Comparison of ENCODE assay signal across 10 mouse cellular contexts in the genomic region with DNA sequence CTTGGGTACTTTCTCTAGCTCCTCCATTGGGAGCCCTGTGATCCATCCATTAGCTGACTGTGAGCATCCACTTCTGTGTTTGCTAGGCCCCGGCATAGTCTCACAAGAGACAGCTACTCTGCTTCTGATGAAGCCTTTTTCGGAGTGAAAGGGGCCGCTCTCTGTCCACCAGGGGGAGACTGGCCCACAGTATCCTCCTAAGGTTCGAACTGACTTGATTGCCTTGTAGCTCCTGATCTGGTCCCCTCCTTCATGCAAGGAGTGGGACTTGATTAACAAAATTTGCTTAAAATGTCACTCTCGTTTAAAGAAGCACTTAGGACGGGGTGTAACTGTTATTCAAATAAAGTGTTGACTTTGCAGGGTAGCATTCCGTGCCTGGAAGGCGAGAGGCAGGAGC.
DNase-seq lines count a peak whose midpoint lies in the region; ATAC-seq and TF ChIP-seq lines count a peak whose summit lies in the region.
"Had no signal": no experiment of that assay in that cellular context is flagged by ENCODE, and none has a peak within 500 bp of the region (broad histone marks: within the 10 kb centered on the region; RNA-seq: fewer than 3 reads in every experiment).

No protein-coding gene starts in this region.

- in situ Hi-C loops in ES-E14 (cut with MboI; ENCODE audit: low sequenced_read_pairs in 2 of 2, unreplicated experiment in 2 of 2), result no loop called here

- H3K9ac ChIP-seq in forebrain, embryonic 14.5 days (ENCODE audit: low read length), result no peak overlapping the region
- H3K9ac ChIP-seq in forebrain, embryonic 15.5 days (replicated peaks), result no peak overlapping the region
- no peak overlapping the region for H3K9ac ChIP-seq in limb, embryonic 11.5 days (ENCODE audit: low read length)
- no peak overlapping the region for H3K9ac ChIP-seq in ES-E14 (ENCODE audit: insufficient read depth, low read depth, low read length, poor library complexity, severe bottlenecking)
- H3K9ac ChIP-seq in lung, postnatal 0 days (replicated peaks; ENCODE audit: low read depth), result no peak overlapping the region
- H3K9ac ChIP-seq: forebrain, embryonic 12.5 days had no signal

- H3K36me3 ChIP-seq in forebrain, embryonic 14.5 days (ENCODE audit: control insufficient read depth, insufficient read depth, low read length), result no peaks in the 10 kb centered on the region
- no peaks in the 10 kb centered on the region for H3K36me3 ChIP-seq in forebrain, embryonic 15.5 days
- H3K36me3 ChIP-seq in limb, embryonic 11.5 days (ENCODE audit: control insufficient read depth, insufficient read depth, low read length), result no peaks in the 10 kb centered on the region
- H3K36me3 ChIP-seq in limb, embryonic 10.5 days, result no peaks in the 10 kb centered on the region
- H3K36me3 ChIP-seq in ES-E14 (ENCODE audit: control insufficient read depth, insufficient read depth, low read length, poor library complexity, severe bottlenecking), result no peaks in the 10 kb centered on the region
- no peaks in the 10 kb centered on the region for H3K36me3 ChIP-seq in lung, postnatal 0 days (ENCODE audit: insufficient read depth, low read length)
- H3K36me3 ChIP-seq: forebrain, embryonic 12.5 days had no signal

- TF ChIP-seq EP300 in lung, postnatal 0 days (IDR thresholded peaks at IDR 0.05), result no peak

- peak; percentile 61 for TF ChIP-seq CTCF in lung, postnatal 0 days (IDR thresholded peaks at IDR 0.05)

- no peaks in the 10 kb centered on the region for H3K9me3 ChIP-seq in forebrain, embryonic 14.5 days (replicated peaks; ENCODE audit: control insufficient read depth, low read length)
- H3K9me3 ChIP-seq in forebrain, embryonic 15.5 days, result no peaks in the 10 kb centered on the region
- H3K9me3 ChIP-seq in limb, embryonic 11.5 days (ENCODE audit: control insufficient read depth, low read length), result no peaks in the 10 kb centered on the region
- H3K9me3 ChIP-seq in limb, embryonic 10.5 days (replicated peaks), result no peaks in the 10 kb centered on the region
- H3K9me3 ChIP-seq in ES-E14 (ENCODE audit: control insufficient read depth, insufficient read depth, low read depth, low read length), result no peaks in the 10 kb centered on the region
- no peaks in the 10 kb centered on the region for H3K9me3 ChIP-seq in lung, postnatal 0 days (ENCODE audit: low read length)
- H3K9me3 ChIP-seq: forebrain, embryonic 12.5 days had no signal

- no peak overlapping the region for H3K27ac ChIP-seq in forebrain, embryonic 14.5 days (ENCODE audit: low read depth, low read length)
- no peak overlapping the region for H3K27ac ChIP-seq in forebrain, embryonic 15.5 days (replicated peaks)
- no peak overlapping the region for H3K27ac ChIP-seq in limb, embryonic 11.5 days (replicated peaks; ENCODE audit: low read depth, low read length)
- H3K27ac ChIP-seq in limb, embryonic 10.5 days, result no peak overlapping the region
- no peak overlapping the region for H3K27ac ChIP-seq in ES-E14 (ENCODE audit: insufficient read depth, low read depth, low read length, poor library complexity, severe bottlenecking)
- no peak overlapping the region for H3K27ac ChIP-seq in lung, postnatal 0 days (ENCODE audit: low read length)
- H3K27ac ChIP-seq: forebrain, embryonic 12.5 days had no signal

- ATAC-seq in forebrain, embryonic 14.5 days, result no peak
- no peak for ATAC-seq in forebrain, embryonic 15.5 days (replicated peaks)
- ATAC-seq in limb, embryonic 11.5 days (ENCODE audit: insufficient number of reproducible peaks, low FRiP score, low TSS enrichment, low read depth), result no peak
- ATAC-seq in lung, postnatal 0 days, result peak; percentile 30; the same call in 1 of the 2 replicates
- no peak for ATAC-seq in activated CD4-positive, CD25-positive, alpha-beta regulatory T cell, adult 4 months
- ATAC-seq in granulocyte monocyte progenitor cell, adult 5-6 weeks (replicated peaks; ENCODE audit: poor library complexity, severe bottlenecking), result no peak

- no peaks in the 10 kb centered on the region for H3K4me1 ChIP-seq in forebrain, embryonic 14.5 days (ENCODE audit: control insufficient read depth, insufficient read depth, low read length)
- no peaks in the 10 kb centered on the region for H3K4me1 ChIP-seq in forebrain, embryonic 15.5 days
- H3K4me1 ChIP-seq in limb, embryonic 11.5 days (ENCODE audit: control insufficient read depth, insufficient read depth, low read length), result no peaks in the 10 kb centered on the region
- H3K4me1 ChIP-seq in limb, embryonic 10.5 days, result peaks cover 6% of the 10 kb centered on the region
- no peaks in the 10 kb centered on the region for H3K4me1 ChIP-seq in ES-E14 (ENCODE audit: control insufficient read depth in 2 of 2, insufficient read depth in 2 of 2, low read length in 2 of 2, poor library complexity in 1 of 2)
- H3K4me1 ChIP-seq in lung, postnatal 0 days (ENCODE audit: insufficient read depth, low read depth, low read length), result no peaks in the 10 kb centered on the region

- DNase-seq in forebrain, embryonic 14.5 days (ENCODE audit: low spot score), result peak; percentile 31
- DNase-seq in limb, embryonic 11.5 days (ENCODE audit: low spot score), result peak; percentile 29
- no peak for DNase-seq in limb, embryonic 10.5 days (ENCODE audit: low spot score)
- DNase-seq in ES-E14 (ENCODE audit: low read depth, low spot score), result peak; percentile 15
- peak; percentile 32 for DNase-seq in lung, postnatal 0 days (ENCODE audit: low spot score)
- DNase-seq: heart, postnatal 10 days had no signal

- 51% methylated on average over 8 of the region's 8 CpGs for WGBS in forebrain, embryonic 14.5 days
- 44% methylated on average over 8 of the region's 8 CpGs for WGBS in forebrain, embryonic 15.5 days
- WGBS in limb, embryonic 11.5 days, result 34% methylated on average over 8 of the region's 8 CpGs
- WGBS in limb, embryonic 10.5 days, result 40% methylated on average over 8 of the region's 8 CpGs
- 33% methylated on average over 8 of the region's 8 CpGs for WGBS in lung, postnatal 0 days

- H3K4me3 ChIP-seq in forebrain, embryonic 14.5 days (ENCODE audit: low read depth, low read length), result no peak overlapping the region
- no peak overlapping the region for H3K4me3 ChIP-seq in forebrain, embryonic 15.5 days
- H3K4me3 ChIP-seq in limb, embryonic 11.5 days (ENCODE audit: low read depth, low read length), result no peak overlapping the region
- no peak overlapping the region for H3K4me3 ChIP-seq in limb, embryonic 10.5 days
- no peak overlapping the region for H3K4me3 ChIP-seq in ES-E14 (ENCODE audit: insufficient read depth in 1 of 2, low read depth in 1 of 2, low read length in 2 of 2, poor library complexity in 1 of 2, severe bottlenecking in 1 of 2)
- no peak overlapping the region for H3K4me3 ChIP-seq in lung, postnatal 0 days (ENCODE audit: low read depth, low read length)
- H3K4me3 ChIP-seq: forebrain, embryonic 12.5 days had no signal

- H3K27me3 ChIP-seq in forebrain, embryonic 14.5 days (replicated peaks; ENCODE audit: control insufficient read depth, insufficient read depth, low read length), result no peaks in the 10 kb centered on the region
- H3K27me3 ChIP-seq in forebrain, embryonic 15.5 days, result no peaks in the 10 kb centered on the region
- no peaks in the 10 kb centered on the region for H3K27me3 ChIP-seq in limb, embryonic 11.5 days (ENCODE audit: control insufficient read depth, insufficient read depth, low read length)
- no peaks in the 10 kb centered on the region for H3K27me3 ChIP-seq in limb, embryonic 10.5 days (ENCODE audit: low read depth, poor library complexity, severe bottlenecking)
- H3K27me3 ChIP-seq in lung, postnatal 0 days (replicated peaks; ENCODE audit: insufficient read depth, low read length), result no peaks in the 10 kb centered on the region
- H3K27me3 ChIP-seq: forebrain, embryonic 12.5 days had no signal

- no peak overlapping the region for H3K4me2 ChIP-seq in forebrain, embryonic 14.5 days (ENCODE audit: low read length)
- H3K4me2 ChIP-seq in forebrain, embryonic 15.5 days (replicated peaks), result no peak overlapping the region
- no peak overlapping the region for H3K4me2 ChIP-seq in limb, embryonic 11.5 days (ENCODE audit: low read depth, severe bottlenecking)
- no peak overlapping the region for H3K4me2 ChIP-seq in lung, postnatal 0 days (replicated peaks; ENCODE audit: low read depth, low read length)
- H3K4me2 ChIP-seq: forebrain, embryonic 12.5 days had no signal

TF ChIP-seq in ES-E14, 5 proteins besides CTCF, POLR2A, EP300 and RAD21:
- no peak for TF ChIP-seq HCFC1 (IDR thresholded peaks at IDR 0.05; ENCODE audit: borderline replicate concordance, insufficient read depth, low read length)
- TF ChIP-seq ZC3H11A (IDR thresholded peaks at IDR 0.05; ENCODE audit: borderline replicate concordance, low read depth, low read length), result no peak
- TF ChIP-seq MAFK (IDR thresholded peaks at IDR 0.05; ENCODE audit: insufficient read depth, low read depth, low read length), result no peak
- TF ChIP-seq CHD2 (IDR thresholded peaks at IDR 0.05; ENCODE audit: low read depth, low read length), result no peak
- TF ChIP-seq ZNF384 (IDR thresholded peaks at IDR 0.05; ENCODE audit: low read depth, low read length), result no peak
TF ChIP-seq in ES-E14: peak in this region for 0.
